Mouse (Mus musculus) olfactory bulb, adult 2 months (tissue): ENCODE results near the gene Gm10190. TPM values are rescaled to one million over a fixed set of nuclear protein-coding genes. Genes with fewer than 3 reads are reported as not detected.
A peak's percentile ranks its signal among the peaks of the same experiment; 100 is the strongest.
"Not testable (repeated sequence)": the region's sequence is repeated elsewhere in the genome, so short reads cannot be mapped to it uniquely, and the experiment has no call there.

Source experiments
- H3K27ac ChIP-seq: fragments of 200-500 bp; 2 replicates; pipeline ENCODE4 v1.5.1; 2012; ENCODE audit warnings: low read depth, low read length; ENCODE audit not compliant: insufficient read depth
- H3K4me1 ChIP-seq: fragments of 200-500 bp; 2 replicates; pipeline ENCODE4 v1.6.1; 2012; ENCODE audit warnings: low read length; ENCODE audit not compliant: control insufficient read depth, insufficient read depth
- H3K4me3 ChIP-seq: fragments of 200-500 bp; 2 replicates; pipeline ENCODE4 v1.5.1; 2012; ENCODE audit warnings: mild to moderate bottlenecking, low read depth, low read length, moderate library complexity; ENCODE audit not compliant: insufficient read depth
- CTCF ChIP-seq: fragments of 200-500 bp; IDR thresholded peaks from 2 replicates; pipeline ENCODE4 v1.5.1; 2012; ENCODE audit warnings: low read depth, mild to moderate bottlenecking, low read length, moderate library complexity; ENCODE audit not compliant: insufficient read depth
- POLR2A ChIP-seq: fragments of 200-500 bp; IDR thresholded peaks from 2 replicates; pipeline ENCODE4 v1.6.1; 2012; ENCODE audit warnings: mild to moderate bottlenecking, low read depth, low read length, moderate library complexity; ENCODE audit not compliant: insufficient read depth
- WGBS: fragments of 180-500 bp; shearing (Covaris S2); methylation state at CpG from one replicate; pipeline ENCODE4 v1.1.7; 2018; 5-methylcytosine and 5-hydroxymethylcytosine counted together
- polyA plus RNA-seq: library from polyadenylated mRNA; stranded (reverse); fragments of >200 nt; gene quantifications from 2 replicates; pipeline ENCODE4 v1.2.4, GENCODE M21; 2012; ENCODE audit warnings: low replicate concordance; ENCODE audit not compliant: missing spikeins, insufficient read depth, insufficient read length

The Gm10190 gene
- polyA plus RNA-seq, result not detected in 2 replicates

GRCm38 (mm10) chr17:80372989-80373725, at the start of gene Gm10190:
Gm10190 (minus strand) TSS chr17:80373541.
- H3K4me3 ChIP-seq, result peak within 1 kb of the TSS; percentile 60
- WGBS, result 3% methylated on average over 102 of the region's 102 CpGs
- peak within 1 kb of the TSS; percentile 57; the same call in 1 of the 2 replicates for H3K27ac ChIP-seq
- no peak for TF ChIP-seq CTCF
- TF ChIP-seq POLR2A, result peak; percentile 76
- H3K4me1 ChIP-seq, result peaks cover 10% of the 10 kb centered on the region

GRCm38 (mm10) chr17:80420998-80421397, 47.7 kb upstream of the Gm10190 start:
- TF ChIP-seq CTCF (no peak), POLR2A (no peak)
- 98% methylated on average over 1 of the region's 1 CpGs for WGBS
- Histone ChIP-seq H3K4me3 (no peak overlapping the region), H3K27ac (no peak overlapping the region), H3K4me1 (no peaks in the 10 kb centered on the region; the same call in 1 of the 2 replicates)

GRCm38 (mm10) chr17:80418572-80419210, 45.4 kb upstream of the Gm10190 start:
- WGBS, result 84% methylated on average over 10 of the region's 10 CpGs
- no peaks in the 10 kb centered on the region for H3K4me1 ChIP-seq
- no peak overlapping the region for H3K27ac ChIP-seq
- no peak overlapping the region for H3K4me3 ChIP-seq
- no peak for TF ChIP-seq POLR2A
- TF ChIP-seq CTCF, result no peak

GRCm38 (mm10) chr17:80411182-80411581, 37.8 kb upstream of the Gm10190 start:
- WGBS, result 39% methylated on average over 1 of the region's 1 CpGs
- no peak overlapping the region for H3K4me3 ChIP-seq
- H3K27ac ChIP-seq, result no peak overlapping the region
- TF ChIP-seq POLR2A (no peak), CTCF (no peak)
- H3K4me1 ChIP-seq, result no peaks in the 10 kb centered on the region

GRCm38 (mm10) chr17:80398243-80398642, 24.9 kb upstream of the Gm10190 start:
- no peak overlapping the region for H3K4me3 ChIP-seq
- 97% methylated on average over 7 of the region's 7 CpGs for WGBS
- H3K4me1 ChIP-seq, result no peaks in the 10 kb centered on the region
- H3K27ac ChIP-seq, result no peak overlapping the region
- TF ChIP-seq CTCF, result no peak
- TF ChIP-seq POLR2A, result no peak

- Histone ChIP-seq H3K4me3 (peak overlapping the region; percentile 48), H3K27ac (no peak overlapping the region), H3K4me1 (0 out of 2 replicates have a peak, but pooled peaks cover 3% of the 10 kb centered on the region)
- 9% methylated on average over 17 of the region's 17 CpGs for WGBS
- TF ChIP-seq CTCF (no peak), POLR2A (no peak)
These were observed 18.4 kb upstream of the Gm10190 start for GRCm38 (mm10) chr17:80391423-80392403.

GRCm38 (mm10) chr17:80390024-80390423, 16.7 kb upstream of the Gm10190 start:
- Histone ChIP-seq H3K27ac (no peak overlapping the region), H3K4me3 (no peak overlapping the region), H3K4me1 (0 out of 2 replicates have a peak, but pooled peaks cover 3% of the 10 kb centered on the region)
- 83% methylated on average over 10 of the region's 10 CpGs for WGBS
- TF ChIP-seq POLR2A (no peak), CTCF (no peak)

GRCm38 (mm10) chr17:80385671-80386070, 12.3 kb upstream of the Gm10190 start:
- Histone ChIP-seq H3K4me1 (no peaks in the 10 kb centered on the region), H3K27ac (no peak overlapping the region), H3K4me3 (no peak overlapping the region)
- TF ChIP-seq POLR2A, result no peak
- no peak for TF ChIP-seq CTCF
- 54% methylated on average over 1 of the region's 1 CpGs for WGBS

GRCm38 (mm10) chr17:80378386-80378785, 5.0 kb upstream of the Gm10190 start:
- not testable (repeated sequence) for H3K4me3 ChIP-seq, H3K4me1 ChIP-seq, H3K27ac ChIP-seq
